Mouse (Mus musculus) erythroid progenitor cell, adult 5-6 weeks (primary cell): ENCODE measurements around the gene Gm30191. TPM values are rescaled to one million over a fixed set of nuclear protein-coding genes. Genes with fewer than 3 reads are reported as not detected.

ENCODE experiments used
- ATAC-seq: replicated peaks from 2 replicates; pipeline ENCODE4 v1.8.0; 2016; ENCODE audit warnings: moderate number of reproducible peaks, mild to moderate bottlenecking, moderate TSS enrichment, inconsistent platforms; ENCODE audit not compliant: poor library complexity, low FRiP score, severe bottlenecking
- total RNA-seq, 2 experiments: library from RNA; stranded (forward) in 1 of 2; stranded (reverse) in 1 of 2; fragments of 150-400 nt in 1 of 2; fragments of 186-747, 209-891 nt in 1 of 2; gene quantifications; 2 replicates each; pipeline versions ENCODE4 v1.2.3 to v1.2.4; 2015 to 2017; ENCODE audit warnings: low replicate concordance in 2 of 2

Gm30191 gene
- total RNA-seq (2015; ENCODE audit: low replicate concordance) (not detected in 2 replicates), total RNA-seq (2017; ENCODE audit: low replicate concordance) (not detected in 2 replicates)

- ATAC-seq = no peak
Observed at GRCm38 (mm10) chr4:134246719-134247258, at the start of gene Gm30191. TSS of gene Gm30191 (plus strand) at chr4:134246935.

- no peak for ATAC-seq
Observed at GRCm38 (mm10) chr4:134199371-134199770, 47.4 kb upstream of the Gm30191 start.

GRCm38 (mm10) chr4:134202904-134203303 lies 43.8 kb upstream of the Gm30191 start, which contains the start of gene Gm7534:
TSS of gene Gm7534 (minus strand) at chr4:134203004.
- no peak for ATAC-seq

- ATAC-seq = no peak
Observed at GRCm38 (mm10) chr4:134203340-134203896, 43.3 kb upstream of the Gm30191 start.

GRCm38 (mm10) chr4:134206488-134207053 lies 40.2 kb upstream of the Gm30191 start:
- ATAC-seq = no peak

- ATAC-seq = no peak
Observed at GRCm38 (mm10) chr4:134222793-134223600, 23.7 kb upstream of the Gm30191 start.

GRCm38 (mm10) chr4:134227194-134227593 lies 19.5 kb upstream of the Gm30191 start, which contains the start of gene Catsper4:
TSS of gene Catsper4 (minus strand) at chr4:134227383.
- ATAC-seq = no peak

GRCm38 (mm10) chr4:134230431-134230830 lies 16.3 kb upstream of the Gm30191 start:
- no peak for ATAC-seq

GRCm38 (mm10) chr4:134234876-134235275 lies 11.9 kb upstream of the Gm30191 start:
- ATAC-seq = no peak

- ATAC-seq = no peak
Observed at GRCm38 (mm10) chr4:134237582-134238278, 9.0 kb upstream of the Gm30191 start.

- 0 out of 2 replicates have a peak, but pooled peaks have one; percentile 16 for ATAC-seq
Observed at GRCm38 (mm10) chr4:134238279-134238651, 8.5 kb upstream of the Gm30191 start, which contains the start of gene Cnksr1. TSS of gene Cnksr1 (minus strand) at chr4:134238399.

GRCm38 (mm10) chr4:134238686-134239085 lies 8.0 kb upstream of the Gm30191 start:
- ATAC-seq = no peak

- no peak for ATAC-seq
Observed at GRCm38 (mm10) chr4:134243516-134244250, 3.1 kb upstream of the Gm30191 start, which contains the start of gene E130218I03Rik. TSS of gene E130218I03Rik (plus strand) at chr4:134243662.

GRCm38 (mm10) chr4:134245148-134245843 lies 1.4 kb upstream of the Gm30191 start, which contains the start of gene Zfp593:
TSS of gene Zfp593 (minus strand) at chr4:134245592.
- ATAC-seq = peak; percentile 81

- no peak for ATAC-seq
Observed at GRCm38 (mm10) chr4:134246256-134246655, 479 bp upstream of the Gm30191 start.

GRCm38 (mm10) chr4:134249651-134250050 lies 2.9 kb downstream of the Gm30191 start:
- ATAC-seq = peak; percentile 31; the same call in 1 of the 2 replicates

- ATAC-seq = no peak
Observed at GRCm38 (mm10) chr4:134250116-134250929, 3.6 kb downstream of the Gm30191 start.

- no peak for ATAC-seq
Observed at GRCm38 (mm10) chr4:134250930-134251240, 4.2 kb downstream of the Gm30191 start.
